Mouse (Mus musculus) lung, adult 2 months (tissue): Measurements from ENCODE around the gene Ppy. TPM values are rescaled to one million over a fixed set of nuclear protein-coding genes. Genes with fewer than 3 reads are reported as not detected.

Source experiments
- DNase-seq: peaks from one replicate; pipeline ENCODE4 v3.0.0; 2022
- H3K4me1 ChIP-seq: fragments of 200-500 bp; 2 replicates; pipeline ENCODE4 v1.6.1; 2011; ENCODE audit warnings: low read length; ENCODE audit not compliant: control insufficient read depth, insufficient read depth
- H3K4me3 ChIP-seq: fragments of 200-500 bp; replicated peaks from 2 replicates; pipeline ENCODE3; 2011; ENCODE audit warnings: low read depth, mild to moderate bottlenecking, control low read depth, low read length; ENCODE audit errors: extremely low read depth
- CTCF ChIP-seq: fragments of 200-500 bp; IDR thresholded peaks from 2 replicates; pipeline ENCODE4 v1.5.1; 2011; ENCODE audit warnings: mild to moderate bottlenecking, low read length, control low read depth; ENCODE audit not compliant: insufficient read depth
- POLR2A ChIP-seq: fragments of 200-500 bp; IDR thresholded peaks from 2 replicates; pipeline ENCODE4 v1.6.1; 2011; ENCODE audit warnings: low read depth, mild to moderate bottlenecking, control low read depth, low read length, borderline replicate concordance; ENCODE audit errors: extremely low read depth
- WGBS: fragments of 180-500 bp; shearing (Covaris S2); methylation state at CpG from one replicate; pipeline ENCODE4 v1.1.7; 2018; 5-methylcytosine and 5-hydroxymethylcytosine counted together
- polyA plus RNA-seq: library from polyadenylated mRNA; depleted of rRNA; stranded (reverse); fragments of >200 nt; gene quantifications from 2 replicates; pipeline ENCODE4 v1.2.3, GENCODE M21; 2012; rRNA removed

Gene Ppy
- polyA plus RNA-seq = 6.3 and 9.8 TPM in 2 replicates

GRCm38 (mm10) chr11:102101219-102101618, at the start of gene Ppy:
Ppy (minus strand) TSS chr11:102101319.
- TF ChIP-seq CTCF (no peak), POLR2A (no peak)
- no peaks in the 10 kb centered on the region for H3K4me1 ChIP-seq
- 75% methylated on average over 4 of the region's 4 CpGs for WGBS
- H3K4me3 ChIP-seq = no peak within 1 kb of the TSS
- no peak for DNase-seq

GRCm38 (mm10) chr11:102147213-102147989, 46.3 kb upstream of the Ppy start:
- H3K4me1 ChIP-seq = peaks cover 3% of the 10 kb centered on the region; the same call in 1 of the 2 replicates
- TF ChIP-seq CTCF (no peak), POLR2A (no peak)
- H3K4me3 ChIP-seq = no peak overlapping the region
- 14% methylated on average over 34 of the region's 34 CpGs for WGBS
- no peak for DNase-seq

GRCm38 (mm10) chr11:102146531-102146930, 45.4 kb upstream of the Ppy start:
- 14% methylated on average over 17 of the region's 17 CpGs for whole genome bisulfite sequencing
- TF ChIP-seq CTCF (no peak), POLR2A (no peak)
- H3K4me3 ChIP-seq = no peak overlapping the region
- DNase-seq = no peak
- H3K4me1 ChIP-seq = peaks cover 3% of the 10 kb centered on the region; the same call in 1 of the 2 replicates

- WGBS = 5% methylated on average over 16 of the region's 16 CpGs
- no peak for DNase-seq
- H3K4me3 ChIP-seq = no peak overlapping the region
- peaks cover 3% of the 10 kb centered on the region; the same call in 1 of the 2 replicates for H3K4me1 ChIP-seq
- no peak for TF ChIP-seq CTCF
- no peak for TF ChIP-seq POLR2A
Observed at GRCm38 (mm10) chr11:102146005-102146404, 44.9 kb upstream of the Ppy start.

- Histone ChIP-seq H3K4me1 (peaks cover 3% of the 10 kb centered on the region; the same call in 1 of the 2 replicates), H3K4me3 (no peak within 1 kb of the TSS)
- TF ChIP-seq CTCF (no peak), POLR2A (no peak)
- 1% methylated on average over 50 of the region's 50 CpGs for WGBS
- no peak for DNase-seq
Observed at GRCm38 (mm10) chr11:102145471-102146001, 44.4 kb upstream of the Ppy start, which contains the start of gene Nags. Nags (plus strand) TSS chr11:102145513.

GRCm38 (mm10) chr11:102144957-102145470, 43.9 kb upstream of the Ppy start:
- no peak for TF ChIP-seq CTCF
- no peak for TF ChIP-seq POLR2A
- WGBS = 24% methylated on average over 13 of the region's 13 CpGs
- no peak overlapping the region for H3K4me3 ChIP-seq
- H3K4me1 ChIP-seq = peaks cover 3% of the 10 kb centered on the region; the same call in 1 of the 2 replicates
- no peak for DNase-seq

- Histone ChIP-seq H3K4me1 (peaks cover 3% of the 10 kb centered on the region; the same call in 1 of the 2 replicates), H3K4me3 (no peak overlapping the region)
- TF ChIP-seq POLR2A (no peak), CTCF (no peak)
Observed at GRCm38 (mm10) chr11:102142355-102142754, 41.2 kb upstream of the Ppy start.

GRCm38 (mm10) chr11:102140508-102140907, 39.4 kb upstream of the Ppy start:
- 0% methylated on average over 5 of the region's 5 CpGs for WGBS
- TF ChIP-seq CTCF = peak; percentile 29; the same call in 1 of the 2 replicates
- no peak for TF ChIP-seq POLR2A
- Histone ChIP-seq H3K4me1 (no peaks in the 10 kb centered on the region), H3K4me3 (no peak overlapping the region)
- peak; percentile 53 for DNase-seq

More at GRCm38 (mm10) chr11:102142355-102142754, 41.2 kb upstream of the Ppy start:
- DNase-seq = no peak
- WGBS = 54% methylated on average over 7 of the region's 7 CpGs

- DNase-seq = peak; percentile 50
- TF ChIP-seq CTCF (peak; percentile 91), POLR2A (no peak)
- Histone ChIP-seq H3K4me1 (no peaks in the 10 kb centered on the region), H3K4me3 (no peak overlapping the region)
- WGBS = under 1% methylated on average over 18 of the region's 18 CpGs
Observed at GRCm38 (mm10) chr11:102138447-102138740, 37.3 kb upstream of the Ppy start.

GRCm38 (mm10) chr11:102137625-102138446, 36.7 kb upstream of the Ppy start:
- no peaks in the 10 kb centered on the region for H3K4me1 ChIP-seq
- no peak for TF ChIP-seq CTCF
- no peak for TF ChIP-seq POLR2A
- no peak overlapping the region for H3K4me3 ChIP-seq
- WGBS = 41% methylated on average over 13 of the region's 13 CpGs
- no peak for DNase-seq
